Mouse (Mus musculus) brain, embryonic 14.5 days (tissue): ENCODE measurements around the gene Ripk3.

Source experiments
- CTCF ChIP-seq: fragments of 200-500 bp; IDR thresholded peaks from 2 replicates; pipeline ENCODE4 v1.5.1; 2012; ENCODE audit warnings: inconsistent platforms, mild to moderate bottlenecking, moderate library complexity, borderline replicate concordance; ENCODE audit not compliant: insufficient read depth, insufficient read length; ENCODE audit errors: extremely low read depth
- POLR2A ChIP-seq: fragments of 200-500 bp; IDR thresholded peaks from 2 replicates; pipeline ENCODE4 v1.6.1; 2012; ENCODE audit warnings: mild to moderate bottlenecking, inconsistent platforms, borderline replicate concordance; ENCODE audit not compliant: poor library complexity, insufficient read depth, insufficient read length, severe bottlenecking; ENCODE audit errors: extremely low read depth

GRCm38 (mm10) chr14:55763166-55763565, 25.5 kb downstream of the Ripk3 start:
- TF ChIP-seq CTCF, result no peak
- no peak for TF ChIP-seq POLR2A
